Mouse (Mus musculus): ENCODE data around the gene Tgfbr3.

The Tgfbr3 gene

GRCm38 (mm10) chr5:107195751-107196395 lies 93.6 kb downstream of the Tgfbr3 start:
- Histone ChIP-seq H3K27me3 (ENCODE audit: control insufficient read depth, insufficient read depth, low read length, poor library complexity, severe bottlenecking) (no peaks in the 10 kb centered on the region), H3K36me3 (ENCODE audit: control insufficient read depth, insufficient read depth, low read length, poor library complexity, severe bottlenecking) (no peaks in the 10 kb centered on the region)
- DNase-seq (ENCODE audit: low read depth, low spot score): no peak

- no peak for DNase-seq (ENCODE audit: low read depth, low spot score)
- H3K27me3 ChIP-seq (ENCODE audit: control insufficient read depth, insufficient read depth, low read length, poor library complexity, severe bottlenecking): no peaks in the 10 kb centered on the region
- H3K36me3 ChIP-seq (ENCODE audit: control insufficient read depth, insufficient read depth, low read length, poor library complexity, severe bottlenecking): no peaks in the 10 kb centered on the region
These were observed 96.3 kb downstream of the Tgfbr3 start for GRCm38 (mm10) chr5:107193160-107193559.

GRCm38 (mm10) chr5:107192372-107192771 lies 97.1 kb downstream of the Tgfbr3 start:
- H3K36me3 ChIP-seq (ENCODE audit: control insufficient read depth, insufficient read depth, low read length, poor library complexity, severe bottlenecking): no peaks in the 10 kb centered on the region
- no peak for DNase-seq (ENCODE audit: low read depth, low spot score)
- no peaks in the 10 kb centered on the region for H3K27me3 ChIP-seq (ENCODE audit: control insufficient read depth, insufficient read depth, low read length, poor library complexity, severe bottlenecking)

GRCm38 (mm10) chr5:107188551-107188950 lies 100.9 kb downstream of the Tgfbr3 start:
- DNase-seq (ENCODE audit: low read depth, low spot score): no peak
- no peaks in the 10 kb centered on the region for H3K27me3 ChIP-seq (ENCODE audit: control insufficient read depth, insufficient read depth, low read length, poor library complexity, severe bottlenecking)
- H3K36me3 ChIP-seq (ENCODE audit: control insufficient read depth, insufficient read depth, low read length, poor library complexity, severe bottlenecking): no peaks in the 10 kb centered on the region

GRCm38 (mm10) chr5:107186206-107186605 lies 103.2 kb downstream of the Tgfbr3 start:
- no peaks in the 10 kb centered on the region for H3K36me3 ChIP-seq (ENCODE audit: control insufficient read depth, insufficient read depth, low read length, poor library complexity, severe bottlenecking)
- DNase-seq (ENCODE audit: low read depth, low spot score): no peak
- H3K27me3 ChIP-seq (ENCODE audit: control insufficient read depth, insufficient read depth, low read length, poor library complexity, severe bottlenecking): no peaks in the 10 kb centered on the region

GRCm38 (mm10) chr5:107184158-107184883 lies 105.1 kb downstream of the Tgfbr3 start:
- Histone ChIP-seq H3K27me3 (ENCODE audit: control insufficient read depth, insufficient read depth, low read length, poor library complexity, severe bottlenecking) (no peaks in the 10 kb centered on the region), H3K36me3 (ENCODE audit: control insufficient read depth, insufficient read depth, low read length, poor library complexity, severe bottlenecking) (no peaks in the 10 kb centered on the region)
- no peak for DNase-seq (ENCODE audit: low read depth, low spot score)

GRCm38 (mm10) chr5:107183537-107183936 lies 105.9 kb downstream of the Tgfbr3 start:
- Histone ChIP-seq H3K27me3 (ENCODE audit: control insufficient read depth, insufficient read depth, low read length, poor library complexity, severe bottlenecking) (no peaks in the 10 kb centered on the region), H3K36me3 (ENCODE audit: control insufficient read depth, insufficient read depth, low read length, poor library complexity, severe bottlenecking) (no peaks in the 10 kb centered on the region)
- DNase-seq (ENCODE audit: low read depth, low spot score): no peak

- DNase-seq (ENCODE audit: low read depth, low spot score): no peak
- no peaks in the 10 kb centered on the region for H3K27me3 ChIP-seq (ENCODE audit: control insufficient read depth, insufficient read depth, low read length, poor library complexity, severe bottlenecking)
- H3K36me3 ChIP-seq (ENCODE audit: control insufficient read depth, insufficient read depth, low read length, poor library complexity, severe bottlenecking): no peaks in the 10 kb centered on the region
These were observed 106.7 kb downstream of the Tgfbr3 start for GRCm38 (mm10) chr5:107182721-107183120.

- Histone ChIP-seq H3K27me3 (ENCODE audit: control insufficient read depth, insufficient read depth, low read length, poor library complexity, severe bottlenecking) (no peaks in the 10 kb centered on the region), H3K36me3 (ENCODE audit: control insufficient read depth, insufficient read depth, low read length, poor library complexity, severe bottlenecking) (no peaks in the 10 kb centered on the region)
- DNase-seq (ENCODE audit: low read depth, low spot score): no peak
These were observed 107.6 kb downstream of the Tgfbr3 start for GRCm38 (mm10) chr5:107181820-107182219.

- Histone ChIP-seq H3K27me3 (ENCODE audit: control insufficient read depth, insufficient read depth, low read length, poor library complexity, severe bottlenecking) (no peaks in the 10 kb centered on the region), H3K36me3 (ENCODE audit: control insufficient read depth, insufficient read depth, low read length, poor library complexity, severe bottlenecking) (no peaks in the 10 kb centered on the region)
- DNase-seq (ENCODE audit: low read depth, low spot score): no peak
These were observed 110.2 kb downstream of the Tgfbr3 start for GRCm38 (mm10) chr5:107179194-107179593.

- peak; percentile 3 for DNase-seq (ENCODE audit: low read depth, low spot score)
- Histone ChIP-seq H3K36me3 (ENCODE audit: control insufficient read depth, insufficient read depth, low read length, poor library complexity, severe bottlenecking) (no peaks in the 10 kb centered on the region), H3K27me3 (ENCODE audit: control insufficient read depth, insufficient read depth, low read length, poor library complexity, severe bottlenecking) (no peaks in the 10 kb centered on the region)
These were observed 111.6 kb downstream of the Tgfbr3 start for GRCm38 (mm10) chr5:107177791-107178190.

GRCm38 (mm10) chr5:107177248-107177647 lies 112.2 kb downstream of the Tgfbr3 start:
- no peak for DNase-seq (ENCODE audit: low read depth, low spot score)
- H3K36me3 ChIP-seq (ENCODE audit: control insufficient read depth, insufficient read depth, low read length, poor library complexity, severe bottlenecking): no peaks in the 10 kb centered on the region

GRCm38 (mm10) chr5:107176796-107177195 lies 112.6 kb downstream of the Tgfbr3 start:
- DNase-seq (ENCODE audit: low read depth, low spot score): no peak
- Histone ChIP-seq H3K36me3 (ENCODE audit: control insufficient read depth, insufficient read depth, low read length, poor library complexity, severe bottlenecking) (no peaks in the 10 kb centered on the region), H3K27me3 (ENCODE audit: control insufficient read depth, insufficient read depth, low read length, poor library complexity, severe bottlenecking) (no peaks in the 10 kb centered on the region)

More at GRCm38 (mm10) chr5:107177248-107177647, 112.2 kb downstream of the Tgfbr3 start:
- H3K27me3 ChIP-seq (ENCODE audit: control insufficient read depth, insufficient read depth, low read length, poor library complexity, severe bottlenecking): no peaks in the 10 kb centered on the region

GRCm38 (mm10) chr5:107176196-107176595 lies 113.2 kb downstream of the Tgfbr3 start:
- Histone ChIP-seq H3K36me3 (ENCODE audit: control insufficient read depth, insufficient read depth, low read length, poor library complexity, severe bottlenecking) (no peaks in the 10 kb centered on the region), H3K27me3 (ENCODE audit: control insufficient read depth, insufficient read depth, low read length, poor library complexity, severe bottlenecking) (no peaks in the 10 kb centered on the region)
- no peak for DNase-seq (ENCODE audit: low read depth, low spot score)

- Histone ChIP-seq H3K36me3 (ENCODE audit: control insufficient read depth, insufficient read depth, low read length, poor library complexity, severe bottlenecking) (no peaks in the 10 kb centered on the region), H3K27me3 (ENCODE audit: control insufficient read depth, insufficient read depth, low read length, poor library complexity, severe bottlenecking) (no peaks in the 10 kb centered on the region)
- no peak for DNase-seq (ENCODE audit: low read depth, low spot score)
These were observed 115.2 kb downstream of the Tgfbr3 start for GRCm38 (mm10) chr5:107174188-107174587.
